Mouse (Mus musculus) spleen, adult 2 months (tissue): ENCODE results near the gene Efna5. TPM values are rescaled to one million over a fixed set of nuclear protein-coding genes. Genes with fewer than 3 reads are reported as not detected.

Experiments
- DNase-seq, 2 experiments: peaks; one replicate each; pipeline versions ENCODE4 v3.0.0 to v3.0.0-alpha.2; 2012 to 2021; ENCODE audit warnings: low spot score in 2 of 2, low read depth in 1 of 2
- H3K27ac ChIP-seq: fragments of 200-500 bp; 2 replicates; pipeline ENCODE4 v1.5.1; 2012; ENCODE audit warnings: low read length, inconsistent platforms; ENCODE audit not compliant: insufficient read depth
- H3K27me3 ChIP-seq: fragments of 200-500 bp; 2 replicates; pipeline ENCODE4 v1.6.1; 2012; ENCODE audit warnings: mild to moderate bottlenecking, moderate library complexity, low read length, inconsistent platforms; ENCODE audit not compliant: control insufficient read depth, insufficient read depth
- H3K36me3 ChIP-seq: fragments of 200-500 bp; 2 replicates; pipeline ENCODE4 v1.6.1; 2012; ENCODE audit warnings: mild to moderate bottlenecking, low read length, inconsistent platforms; ENCODE audit not compliant: control insufficient read depth, insufficient read depth
- H3K4me1 ChIP-seq: fragments of 200-500 bp; 2 replicates; pipeline ENCODE4 v1.6.1; 2011; ENCODE audit warnings: inconsistent platforms; ENCODE audit not compliant: control insufficient read depth, insufficient read depth, insufficient read length
- H3K4me3 ChIP-seq: fragments of 200-500 bp; 2 replicates; pipeline ENCODE4 v1.5.1; 2011; ENCODE audit warnings: mild to moderate bottlenecking, inconsistent platforms; ENCODE audit not compliant: insufficient read depth, insufficient read length; ENCODE audit errors: extremely low read depth
- CTCF ChIP-seq: fragments of 200-500 bp; IDR thresholded peaks from 2 replicates; pipeline ENCODE4 v1.5.1; 2011; ENCODE audit warnings: mild to moderate bottlenecking, inconsistent platforms; ENCODE audit not compliant: insufficient read depth, insufficient read length, insufficient replicate concordance; ENCODE audit errors: extremely low read depth
- POLR2A ChIP-seq: fragments of 200-500 bp; IDR thresholded peaks from 2 replicates; pipeline ENCODE4 v1.6.1; 2011; ENCODE audit warnings: low read depth, low read length, inconsistent platforms
- WGBS: fragments of 180-500 bp; shearing (Covaris S2); methylation state at CpG from one replicate; pipeline ENCODE4 v1.1.7; 2018; 5-methylcytosine and 5-hydroxymethylcytosine counted together
- polyA plus RNA-seq: library from polyadenylated mRNA; depleted of rRNA; stranded (reverse); fragments of >200 nt; gene quantifications from 2 replicates; pipeline ENCODE4 v1.2.3, GENCODE M21; 2012

The Efna5 gene
- polyA plus RNA-seq, 1 experiment, result 0.30 TPM

DNA sequence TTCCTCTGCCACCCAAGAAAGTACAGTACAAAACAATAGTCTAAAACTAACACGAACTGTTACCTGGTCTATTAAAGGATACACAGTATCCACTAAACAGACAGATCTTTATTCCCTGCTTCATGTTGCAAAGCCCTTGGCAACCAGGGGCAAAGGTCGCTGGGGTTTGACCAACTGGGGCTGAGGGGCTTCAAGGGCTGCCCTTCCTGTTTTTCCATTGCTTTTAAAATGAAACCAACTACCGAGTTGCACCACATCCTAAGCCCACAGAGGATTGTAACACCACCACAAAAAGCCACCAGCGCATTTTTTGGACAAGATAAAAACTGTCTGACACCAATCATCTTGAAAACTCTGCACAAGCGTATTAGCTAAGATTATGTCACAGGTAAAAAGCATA, 276.8 kb downstream of the Efna5 start:
- 25% methylated on average over 5 of the region's 5 CpGs for WGBS
- Histone ChIP-seq H3K27me3 (no peaks in the 10 kb centered on the region), H3K36me3 (no peaks in the 10 kb centered on the region), H3K4me3 (no peak overlapping the region), H3K4me1 (no peaks in the 10 kb centered on the region), H3K27ac (no peak overlapping the region)
- no peak for TF ChIP-seq CTCF
- TF ChIP-seq POLR2A, result no peak
- no peak for DNase-seq

DNA sequence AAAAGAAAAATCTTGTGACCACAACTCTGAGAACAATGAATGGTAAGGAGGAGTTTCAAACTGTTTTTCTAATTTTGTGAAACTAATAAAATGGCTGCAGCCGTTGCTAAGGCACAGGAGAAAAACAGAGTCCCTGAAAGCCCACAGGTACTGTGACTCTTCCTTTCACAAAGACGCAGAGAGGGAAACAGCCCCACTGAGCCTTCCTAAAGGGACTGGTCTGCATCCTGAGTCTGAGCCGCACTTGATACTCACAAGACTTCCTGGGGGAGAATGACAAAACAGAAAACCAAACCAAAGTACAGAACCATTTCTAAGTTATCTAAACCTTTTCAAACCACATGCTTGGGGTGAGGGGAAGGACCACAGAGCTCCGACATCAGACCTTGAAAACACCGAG, 277.5 kb downstream of the Efna5 start:
- Histone ChIP-seq H3K27ac (no peak overlapping the region), H3K27me3 (no peaks in the 10 kb centered on the region), H3K4me3 (no peak overlapping the region), H3K36me3 (no peaks in the 10 kb centered on the region), H3K4me1 (no peaks in the 10 kb centered on the region)
- no peak for DNase-seq
- TF ChIP-seq CTCF, result no peak
- TF ChIP-seq POLR2A, result no peak
- 7% methylated on average over 5 of the region's 5 CpGs for WGBS

DNA sequence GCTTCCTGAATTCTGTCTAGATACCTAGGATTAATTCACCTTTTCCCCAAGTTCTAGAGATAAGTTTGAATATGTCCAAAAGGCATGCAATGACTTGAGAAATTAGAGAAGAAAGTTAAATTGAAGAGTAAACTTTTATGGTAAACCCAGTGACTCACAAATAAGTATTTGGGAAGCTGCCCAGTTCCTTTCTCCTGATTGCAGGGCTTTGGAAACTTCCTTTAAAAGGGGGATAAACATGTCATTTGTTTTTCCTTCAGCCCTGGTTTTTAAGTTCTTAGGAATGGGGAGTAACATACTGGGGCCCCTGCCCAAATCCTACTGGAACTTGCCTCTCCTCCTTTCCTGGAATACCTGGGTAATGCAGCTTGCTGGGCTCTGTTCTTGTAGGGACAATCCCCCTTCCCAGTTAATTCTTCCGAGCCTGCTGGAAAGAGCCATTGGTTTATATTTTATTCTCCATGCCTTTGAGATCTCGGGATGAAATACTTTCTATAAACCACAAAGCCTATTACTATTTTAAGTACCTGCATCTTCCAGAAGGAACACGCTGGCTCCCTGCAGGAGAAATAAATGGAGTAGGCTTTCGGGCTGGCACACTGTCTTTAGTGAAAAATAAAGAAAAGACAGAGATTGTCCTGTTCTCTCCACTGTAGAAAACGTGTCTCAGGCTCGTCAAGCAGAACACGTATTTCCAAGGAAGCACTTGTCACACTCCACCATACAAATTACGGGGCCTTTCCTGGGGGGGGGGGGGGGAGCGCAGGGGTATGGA, 282.2 kb downstream of the Efna5 start:
- WGBS, result 84% methylated on average over 9 of the region's 9 CpGs
- no peak overlapping the region for H3K4me3 ChIP-seq
- H3K36me3 ChIP-seq, result no peaks in the 10 kb centered on the region
- no peaks in the 10 kb centered on the region for H3K27me3 ChIP-seq
- TF ChIP-seq CTCF (no peak), POLR2A (no peak)
- no peak overlapping the region for H3K27ac ChIP-seq
- H3K4me1 ChIP-seq, result no peaks in the 10 kb centered on the region
- DNase-seq, result no peak

DNA sequence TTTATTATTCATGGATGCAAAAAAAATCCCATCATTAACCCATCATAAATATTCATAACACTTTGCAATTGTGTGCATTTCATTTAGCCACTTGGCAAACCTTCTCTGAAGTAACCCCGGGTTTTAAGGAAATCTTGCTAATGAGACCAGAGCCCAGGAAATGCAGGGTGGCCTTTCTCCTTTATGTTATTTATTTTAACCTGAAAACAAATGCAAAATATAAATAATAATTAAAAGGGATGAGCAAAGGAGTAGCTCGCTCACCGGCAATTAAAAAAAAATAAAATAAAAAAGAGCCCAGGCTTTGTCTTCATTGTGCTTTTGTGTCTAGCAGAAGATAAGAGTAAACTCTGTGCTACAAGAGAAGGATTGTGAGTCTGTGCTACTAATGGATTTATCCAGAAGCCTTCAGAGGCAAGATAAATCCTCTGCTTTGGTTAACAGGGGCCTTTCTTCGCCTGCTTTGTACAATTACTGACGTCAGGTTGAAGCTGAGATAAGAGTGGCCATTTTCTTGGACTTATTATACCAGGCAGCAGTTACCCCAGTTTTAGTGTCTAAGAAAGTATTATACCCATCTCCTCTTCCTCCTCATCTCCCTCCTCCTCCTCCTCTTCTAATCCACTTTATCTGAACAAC, 288.6 kb downstream of the Efna5 start:
- WGBS, result 88% methylated on average over 5 of the region's 5 CpGs

DNA sequence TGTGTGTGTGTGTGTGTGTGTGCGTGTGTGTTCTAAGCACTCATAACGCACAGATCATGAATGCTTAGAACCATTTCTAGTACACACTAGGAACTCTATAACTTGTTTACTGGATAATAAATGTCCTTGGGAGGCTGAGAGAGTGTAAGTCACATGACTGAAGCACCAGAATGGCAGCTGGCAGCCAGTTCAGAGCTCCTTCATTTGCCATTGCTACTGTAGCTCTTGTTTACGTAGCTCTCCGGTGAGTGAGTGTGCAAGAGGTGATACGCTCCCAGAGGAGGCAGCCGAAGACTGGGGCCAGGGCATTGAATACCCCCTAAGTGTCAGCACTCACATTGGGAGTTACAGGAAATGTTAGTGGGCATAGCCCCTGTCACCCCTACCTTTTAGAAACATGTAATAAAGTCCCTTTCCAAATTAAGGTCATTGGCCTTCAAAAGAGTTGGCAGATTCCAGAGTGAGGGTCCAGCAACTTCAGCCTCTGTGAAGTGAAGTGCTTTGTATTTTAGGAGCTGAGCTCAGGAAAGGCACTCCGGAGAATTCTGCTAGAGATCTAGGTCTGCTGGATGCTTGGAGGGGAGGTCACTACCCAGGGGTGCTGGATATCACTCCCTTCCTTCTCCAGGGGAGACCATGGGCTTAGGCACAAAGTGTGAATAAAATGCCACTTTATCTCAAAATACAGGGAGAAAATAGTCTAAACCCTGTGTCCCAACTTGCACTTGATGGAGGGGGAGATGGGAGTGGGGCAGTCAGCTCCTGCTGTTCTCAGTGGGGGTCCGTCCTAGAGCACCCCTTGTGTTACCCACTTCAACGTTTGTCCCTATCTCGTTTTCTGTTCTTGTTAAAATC, 289.3 kb downstream of the Efna5 start:
- H3K27me3 ChIP-seq, result no peaks in the 10 kb centered on the region
- no peak overlapping the region for H3K4me3 ChIP-seq
- no peaks in the 10 kb centered on the region for H3K36me3 ChIP-seq
- no peak overlapping the region for H3K27ac ChIP-seq
- no peaks in the 10 kb centered on the region for H3K4me1 ChIP-seq
- DNase-seq, result no peak
- 87% methylated on average over 10 of the region's 10 CpGs for WGBS
- no peak for TF ChIP-seq CTCF
- TF ChIP-seq POLR2A, result no peak

More for the DNA sequence above, 288.6 kb downstream of the Efna5 start:
- Histone ChIP-seq H3K4me1 (no peaks in the 10 kb centered on the region), H3K27me3 (no peaks in the 10 kb centered on the region), H3K27ac (no peak overlapping the region), H3K36me3 (no peaks in the 10 kb centered on the region), H3K4me3 (no peak overlapping the region)
- DNase-seq, result no peak
- TF ChIP-seq CTCF (no peak), POLR2A (no peak)

DNA sequence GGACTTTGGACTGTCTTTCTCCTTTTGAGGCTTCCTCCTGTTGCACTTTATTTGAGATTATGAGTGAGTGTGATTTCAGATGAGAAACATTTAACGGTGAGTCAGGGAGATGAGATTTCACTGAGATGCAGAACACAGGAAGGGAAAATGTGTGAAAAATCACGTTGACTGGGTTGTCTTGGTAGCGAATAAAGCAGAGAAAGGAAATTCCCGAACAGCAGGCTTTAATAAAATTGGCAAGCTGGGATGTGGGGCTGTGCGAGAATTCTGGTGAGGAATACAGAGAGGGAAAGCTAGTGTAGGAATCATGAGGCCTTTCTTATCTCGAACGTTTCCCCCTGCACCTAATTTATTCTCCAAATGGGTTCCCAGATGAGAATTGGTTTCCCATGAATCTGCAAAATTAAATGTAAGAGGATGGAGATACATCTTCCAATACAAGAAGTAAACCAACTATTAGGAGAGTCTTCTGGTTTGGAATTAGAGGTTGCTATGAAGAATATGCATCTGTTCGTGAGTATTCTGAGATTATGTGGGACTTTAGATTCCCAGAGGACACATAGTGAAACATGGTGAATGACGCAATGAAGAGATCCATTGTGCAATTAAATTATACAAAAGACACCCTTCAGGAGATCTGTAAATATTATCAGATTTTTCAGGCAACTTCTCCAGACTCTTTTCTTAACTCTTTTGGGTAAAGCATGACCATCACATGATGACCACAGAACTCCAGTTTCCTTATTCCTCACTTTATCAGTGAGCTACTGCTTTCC, 290.2 kb downstream of the Efna5 start:
- Histone ChIP-seq H3K4me1 (no peaks in the 10 kb centered on the region), H3K27ac (no peak overlapping the region), H3K27me3 (no peaks in the 10 kb centered on the region), H3K4me3 (no peak overlapping the region), H3K36me3 (no peaks in the 10 kb centered on the region)
- no peak for DNase-seq
- TF ChIP-seq POLR2A, result no peak
- TF ChIP-seq CTCF, result no peak
- WGBS, result 84% methylated on average over 9 of the region's 9 CpGs
